Mouse (Mus musculus): ENCODE results near the gene Stard13. TPM values are rescaled to one million over a fixed set of nuclear protein-coding genes. Genes with fewer than 3 reads are reported as not detected.

Gene Stard13
- polyA plus RNA-seq, 1 experiment = 1.4 TPM

DNA sequence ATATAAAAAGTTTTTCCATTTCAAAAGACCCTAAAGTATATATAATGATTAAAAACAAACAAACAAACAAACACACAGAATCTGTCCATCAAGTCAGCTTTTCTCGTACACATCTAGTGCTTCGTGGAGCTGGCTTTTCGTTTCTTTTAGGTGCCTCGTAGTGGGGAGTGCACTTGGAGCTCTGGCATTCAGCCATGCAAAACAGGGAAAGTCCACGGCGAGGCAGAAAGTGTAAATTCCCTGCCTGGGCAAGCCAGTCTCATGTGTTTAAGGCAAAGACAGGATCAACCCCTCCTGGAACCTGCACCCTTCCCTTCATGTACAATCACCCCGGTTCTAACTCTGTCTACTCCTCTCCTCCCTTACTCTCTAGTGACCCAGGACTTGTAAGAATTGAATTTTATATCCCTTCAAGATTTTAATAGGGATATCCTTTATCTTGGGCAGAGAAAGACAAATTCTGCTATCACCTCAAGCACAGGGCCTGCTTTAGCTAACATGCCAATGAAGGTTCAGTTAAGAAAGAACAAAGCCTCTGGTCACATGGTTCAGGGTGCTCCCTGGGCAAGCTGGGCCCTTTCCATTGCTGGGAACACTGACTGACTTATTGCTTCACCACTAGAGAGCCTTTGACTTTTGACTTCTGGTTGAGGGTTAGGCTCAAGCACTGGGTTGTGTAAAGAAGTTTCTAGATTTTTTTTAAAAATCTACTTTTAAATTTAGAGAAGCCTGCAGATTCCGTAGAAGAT lies 98.4 kb downstream of the Stard13 start:
- Histone ChIP-seq H3K36me3 (ENCODE audit: control insufficient read depth, insufficient read depth, low read length) (no peaks in the 10 kb centered on the region), H3K4me1 (ENCODE audit: control insufficient read depth, insufficient read depth, insufficient read length) (no peaks in the 10 kb centered on the region), H3K27ac (ENCODE audit: insufficient read depth, low read length) (no peak overlapping the region), H3K4me3 (ENCODE audit: extremely low read depth, insufficient read depth, insufficient read length) (no peak overlapping the region), H3K27me3 (ENCODE audit: control insufficient read depth, insufficient read depth, low read length) (no peaks in the 10 kb centered on the region)
- 84% methylated on average over 8 of the region's 8 CpGs for WGBS
- DNase-seq (ENCODE audit: low read depth in 1 of 2, low spot score in 2 of 2) = no peak
- TF ChIP-seq CTCF (IDR thresholded peaks at IDR 0.05; ENCODE audit: extremely low read depth, insufficient read depth, insufficient read length, insufficient replicate concordance) (no peak), POLR2A (IDR thresholded peaks at IDR 0.05; ENCODE audit: low read depth, low read length) (no peak)

DNA sequence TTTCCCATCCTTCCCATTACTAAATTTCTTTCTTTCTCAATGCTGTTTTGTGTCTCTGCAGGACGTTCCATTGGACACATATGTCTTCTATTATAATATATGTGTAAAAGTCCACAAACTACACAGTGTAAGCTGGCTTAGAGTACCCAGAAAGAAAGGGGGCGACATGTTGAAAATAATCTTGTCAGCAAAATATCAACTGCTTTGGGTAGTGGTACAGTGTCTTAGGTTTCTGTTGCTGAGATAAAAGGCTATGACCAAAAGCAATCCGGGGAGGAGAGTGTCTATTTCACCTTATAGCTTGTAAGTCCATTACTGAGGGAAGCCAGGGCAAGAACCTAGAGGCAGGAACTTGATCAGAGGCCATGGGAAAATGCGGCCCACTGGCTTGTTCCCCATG lies 99.4 kb downstream of the Stard13 start:
- 88% methylated on average over 4 of the region's 4 CpGs for WGBS
- H3K27ac ChIP-seq (ENCODE audit: insufficient read depth, low read length) = no peak overlapping the region
- no peak for DNase-seq (ENCODE audit: low read depth in 1 of 2, low spot score in 2 of 2)
- no peak overlapping the region for H3K4me3 ChIP-seq (ENCODE audit: extremely low read depth, insufficient read depth, insufficient read length)
- H3K4me1 ChIP-seq (ENCODE audit: control insufficient read depth, insufficient read depth, insufficient read length) = no peaks in the 10 kb centered on the region
- TF ChIP-seq POLR2A (IDR thresholded peaks at IDR 0.05; ENCODE audit: low read depth, low read length) = no peak
- H3K27me3 ChIP-seq (ENCODE audit: control insufficient read depth, insufficient read depth, low read length) = no peaks in the 10 kb centered on the region
- no peaks in the 10 kb centered on the region for H3K36me3 ChIP-seq (ENCODE audit: control insufficient read depth, insufficient read depth, low read length)

DNA sequence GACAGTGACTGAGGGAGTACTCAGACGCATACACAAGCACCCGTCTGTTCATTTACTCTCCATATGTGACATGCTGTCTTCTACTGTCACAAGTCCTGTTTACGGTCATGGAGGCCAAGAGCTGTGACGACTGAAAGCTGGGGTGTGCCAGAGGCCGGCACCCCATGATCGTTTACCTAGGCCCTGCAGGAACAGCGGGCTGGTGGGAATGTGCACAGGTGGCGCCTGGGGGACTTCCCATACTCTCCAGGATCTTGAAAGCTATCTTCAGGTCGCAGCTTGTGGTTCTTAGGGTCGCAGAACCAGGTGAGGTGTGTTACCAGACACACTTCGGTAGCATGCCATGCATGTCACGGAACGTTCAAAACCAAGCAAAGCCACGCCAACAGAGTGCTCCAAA lies 99.9 kb downstream of the Stard13 start:
- Histone ChIP-seq H3K4me1 (ENCODE audit: control insufficient read depth, insufficient read depth, insufficient read length) (no peaks in the 10 kb centered on the region), H3K36me3 (ENCODE audit: control insufficient read depth, insufficient read depth, low read length) (no peaks in the 10 kb centered on the region), H3K27me3 (ENCODE audit: control insufficient read depth, insufficient read depth, low read length) (no peaks in the 10 kb centered on the region), H3K27ac (ENCODE audit: insufficient read depth, low read length) (no peak overlapping the region), H3K4me3 (ENCODE audit: extremely low read depth, insufficient read depth, insufficient read length) (no peak overlapping the region)
- no peak for DNase-seq (ENCODE audit: low read depth in 1 of 2, low spot score in 2 of 2)
- TF ChIP-seq CTCF (IDR thresholded peaks at IDR 0.05; ENCODE audit: extremely low read depth, insufficient read depth, insufficient read length, insufficient replicate concordance) = no peak
- no peak for TF ChIP-seq POLR2A (IDR thresholded peaks at IDR 0.05; ENCODE audit: low read depth, low read length)
- 94% methylated on average over 14 of the region's 14 CpGs for WGBS

DNA sequence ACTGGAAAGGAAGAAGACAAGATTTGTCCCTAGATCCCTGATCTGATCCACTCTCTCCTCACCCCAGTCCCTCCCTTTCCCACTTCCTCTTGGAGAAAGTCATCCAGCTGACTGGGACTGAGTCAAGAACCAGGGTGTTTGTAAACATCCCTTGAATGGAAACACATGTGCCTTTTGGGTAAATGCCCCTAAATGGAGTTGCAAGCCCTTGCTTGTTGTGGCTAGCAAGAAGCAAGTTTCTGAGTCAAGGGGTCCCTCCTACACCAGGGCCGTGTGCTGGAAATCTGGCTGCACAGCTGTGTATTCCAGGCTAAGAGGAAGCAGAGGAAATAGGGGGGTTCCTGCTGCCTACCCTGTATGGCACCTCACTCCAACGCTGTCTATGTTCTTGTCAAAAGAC lies 103.9 kb downstream of the Stard13 start:
- 24% methylated on average over 2 of the region's 2 CpGs for WGBS
- no peak overlapping the region for H3K4me3 ChIP-seq (ENCODE audit: extremely low read depth, insufficient read depth, insufficient read length)
- no peak overlapping the region for H3K27ac ChIP-seq (ENCODE audit: insufficient read depth, low read length)
- H3K27me3 ChIP-seq (ENCODE audit: control insufficient read depth, insufficient read depth, low read length) = no peaks in the 10 kb centered on the region
- no peaks in the 10 kb centered on the region for H3K36me3 ChIP-seq (ENCODE audit: control insufficient read depth, insufficient read depth, low read length)
- TF ChIP-seq POLR2A (IDR thresholded peaks at IDR 0.05; ENCODE audit: low read depth, low read length) (no peak), CTCF (IDR thresholded peaks at IDR 0.05; ENCODE audit: extremely low read depth, insufficient read depth, insufficient read length, insufficient replicate concordance) (no peak)
- no peaks in the 10 kb centered on the region for H3K4me1 ChIP-seq (ENCODE audit: control insufficient read depth, insufficient read depth, insufficient read length)
- DNase-seq (ENCODE audit: low read depth in 1 of 2, low spot score in 2 of 2) = no peak

DNA sequence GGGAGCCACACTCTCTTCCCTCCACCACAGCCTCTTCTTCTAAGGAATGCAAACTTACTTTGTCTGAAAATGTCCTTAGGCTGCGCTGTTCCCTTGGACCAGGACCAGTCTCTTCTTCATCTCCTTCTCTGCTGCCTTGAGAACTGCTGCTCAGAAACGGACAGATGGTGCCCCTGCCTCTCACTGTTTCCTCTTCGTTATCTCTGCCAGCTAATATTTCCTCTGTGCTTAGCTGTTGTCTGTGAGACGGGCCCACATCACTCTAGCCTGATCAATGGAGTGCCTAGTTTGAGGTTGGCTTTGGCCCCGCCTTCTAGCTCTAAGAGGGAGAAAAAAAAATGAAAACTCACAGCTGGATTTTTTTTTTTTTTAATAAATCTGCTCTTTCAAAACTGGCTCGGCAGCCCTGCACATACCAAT lies 106.3 kb downstream of the Stard13 start:
- no peak for DNase-seq (ENCODE audit: low read depth in 1 of 2, low spot score in 2 of 2)
- no peak overlapping the region for H3K27ac ChIP-seq (ENCODE audit: insufficient read depth, low read length)
- H3K4me3 ChIP-seq (ENCODE audit: extremely low read depth, insufficient read depth, insufficient read length) = no peak overlapping the region
- H3K36me3 ChIP-seq (ENCODE audit: control insufficient read depth, insufficient read depth, low read length) = no peaks in the 10 kb centered on the region
- no peak for TF ChIP-seq CTCF (IDR thresholded peaks at IDR 0.05; ENCODE audit: extremely low read depth, insufficient read depth, insufficient read length, insufficient replicate concordance)
- no peak for TF ChIP-seq POLR2A (IDR thresholded peaks at IDR 0.05; ENCODE audit: low read depth, low read length)
- 31% methylated on average over 6 of the region's 6 CpGs for WGBS
- no peaks in the 10 kb centered on the region for H3K27me3 ChIP-seq (ENCODE audit: control insufficient read depth, insufficient read depth, low read length)
- no peaks in the 10 kb centered on the region for H3K4me1 ChIP-seq (ENCODE audit: control insufficient read depth, insufficient read depth, insufficient read length)

DNA sequence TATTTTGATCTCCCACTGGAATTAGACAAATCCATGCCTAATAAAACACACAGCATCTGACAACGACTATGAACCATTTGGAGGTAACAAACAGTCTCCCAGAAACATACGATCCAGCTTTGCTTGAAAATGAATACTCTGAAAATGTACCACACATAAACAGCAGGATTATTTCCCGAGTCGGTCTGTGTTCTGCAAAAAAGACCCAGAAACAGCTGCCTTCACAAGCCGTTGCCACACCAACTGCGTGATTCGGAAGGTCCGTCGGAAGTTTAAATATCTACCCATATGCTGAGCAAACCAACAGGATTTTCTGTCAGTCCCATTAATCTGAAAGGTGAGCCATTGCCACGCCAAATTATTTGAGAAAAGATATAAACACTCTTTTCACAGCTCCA lies 107.0 kb downstream of the Stard13 start:
- 88% methylated on average over 10 of the region's 10 CpGs for WGBS
- DNase-seq (ENCODE audit: low read depth in 1 of 2, low spot score in 2 of 2) = no peak
- Histone ChIP-seq H3K27me3 (ENCODE audit: control insufficient read depth, insufficient read depth, low read length) (no peaks in the 10 kb centered on the region), H3K4me1 (ENCODE audit: control insufficient read depth, insufficient read depth, insufficient read length) (no peaks in the 10 kb centered on the region), H3K27ac (ENCODE audit: insufficient read depth, low read length) (no peak overlapping the region), H3K4me3 (ENCODE audit: extremely low read depth, insufficient read depth, insufficient read length) (no peak overlapping the region), H3K36me3 (ENCODE audit: control insufficient read depth, insufficient read depth, low read length) (no peaks in the 10 kb centered on the region)
- TF ChIP-seq POLR2A (IDR thresholded peaks at IDR 0.05; ENCODE audit: low read depth, low read length) (no peak), CTCF (IDR thresholded peaks at IDR 0.05; ENCODE audit: extremely low read depth, insufficient read depth, insufficient read length, insufficient replicate concordance) (no peak)

DNA sequence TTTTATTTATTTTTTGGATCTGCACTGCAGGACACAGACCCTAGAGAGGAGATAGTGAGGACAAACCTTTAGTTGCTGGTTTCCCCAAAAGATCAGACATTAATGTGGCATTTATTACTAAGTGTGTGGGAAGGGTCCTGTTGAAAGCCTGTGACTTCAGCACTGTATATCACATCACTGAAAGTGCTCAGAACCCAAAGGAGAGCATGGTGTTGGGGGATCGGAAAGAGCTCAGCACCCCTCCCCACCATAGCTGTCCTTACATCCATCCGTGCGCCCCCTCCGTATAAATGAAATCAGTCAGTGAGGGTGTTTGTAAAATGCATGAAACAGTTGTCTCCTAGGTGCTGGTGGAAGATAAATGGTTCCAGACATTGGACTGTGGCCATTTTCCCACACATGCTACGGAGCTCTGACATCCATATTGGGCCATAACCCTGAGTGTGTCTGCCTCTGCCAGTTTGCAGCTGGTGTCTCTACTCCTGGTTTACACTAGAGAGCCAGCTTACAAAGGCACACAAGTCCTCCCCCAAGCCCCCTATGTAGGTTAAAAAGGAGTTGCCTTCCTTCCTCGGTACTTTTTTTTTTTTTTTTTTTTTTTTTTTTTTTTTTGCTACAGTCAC lies 107.5 kb downstream of the Stard13 start:
- Histone ChIP-seq H3K4me3 (ENCODE audit: extremely low read depth, insufficient read depth, insufficient read length) (no peak overlapping the region), H3K4me1 (ENCODE audit: control insufficient read depth, insufficient read depth, insufficient read length) (no peaks in the 10 kb centered on the region), H3K27me3 (ENCODE audit: control insufficient read depth, insufficient read depth, low read length) (no peaks in the 10 kb centered on the region), H3K36me3 (ENCODE audit: control insufficient read depth, insufficient read depth, low read length) (no peaks in the 10 kb centered on the region), H3K27ac (ENCODE audit: insufficient read depth, low read length) (no peak overlapping the region)
- TF ChIP-seq POLR2A (IDR thresholded peaks at IDR 0.05; ENCODE audit: low read depth, low read length) (no peak), CTCF (IDR thresholded peaks at IDR 0.05; ENCODE audit: extremely low read depth, insufficient read depth, insufficient read length, insufficient replicate concordance) (no peak)
- DNase-seq (ENCODE audit: low read depth in 1 of 2, low spot score in 2 of 2) = no peak
- 86% methylated on average over 6 of the region's 6 CpGs for WGBS
